ENCODE assay signal across 8 mouse cellular contexts in the genomic region with DNA sequence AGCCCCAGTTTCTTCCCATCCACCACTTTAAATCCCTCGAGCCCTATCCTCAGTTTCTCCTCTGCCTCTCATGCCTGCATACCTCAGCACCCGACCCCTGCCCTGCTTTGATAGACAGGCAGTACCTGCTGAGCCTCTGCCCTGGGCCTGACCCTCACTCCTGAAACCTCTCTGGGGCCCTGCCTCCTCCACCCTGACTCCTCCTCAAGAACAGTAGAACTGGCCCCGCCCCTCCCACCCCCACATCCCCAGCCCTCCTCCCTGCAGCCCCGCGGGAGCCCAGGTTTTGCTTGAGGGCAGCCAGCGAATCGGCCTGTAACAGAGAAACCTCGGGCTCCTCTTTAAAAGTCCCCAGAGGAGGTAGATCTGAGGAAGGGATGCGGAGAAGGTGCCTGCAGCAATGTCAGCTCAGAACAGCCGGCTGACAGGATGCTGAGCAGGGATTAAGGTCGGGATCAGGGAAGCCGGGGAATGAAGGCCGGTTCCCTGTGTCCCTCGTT. TPM values are rescaled to one million over a fixed set of nuclear protein-coding genes. Genes with fewer than 3 reads are reported as not detected.
DNase-seq lines count a peak whose midpoint lies in the region; ATAC-seq and TF ChIP-seq lines count a peak whose summit lies in the region.

No protein-coding gene starts in this region.

- H3K36me3 ChIP-seq in thymus, adult 2 months (ENCODE audit: control insufficient read depth, insufficient read depth, low read length): no peaks in the 10 kb centered on the region
- H3K36me3 ChIP-seq in hindbrain, embryonic 13.5 days: no peaks in the 10 kb centered on the region
- no peaks in the 10 kb centered on the region for H3K36me3 ChIP-seq in stomach, embryonic 16.5 days (ENCODE audit: control insufficient read depth, insufficient read depth, low read length)

- TF ChIP-seq POLR2A in thymus, adult 2 months (IDR thresholded peaks at IDR 0.05; ENCODE audit: control insufficient read depth, extremely low read depth, insufficient read depth, low read length, poor library complexity): no peak

- H3K9me3 ChIP-seq in hindbrain, embryonic 13.5 days: no peaks in the 10 kb centered on the region
- H3K9me3 ChIP-seq in stomach, embryonic 16.5 days (replicated peaks; ENCODE audit: control insufficient read depth, low read length): no peaks in the 10 kb centered on the region

- WGBS in thymus, adult 2 months: 46% methylated on average over 14 of the region's 14 CpGs
- WGBS in hindbrain, embryonic 13.5 days: 3% methylated on average over 14 of the region's 14 CpGs
- WGBS in stomach, embryonic 16.5 days: 8% methylated on average over 14 of the region's 14 CpGs

- TF ChIP-seq CTCF in thymus, adult 2 months (IDR thresholded peaks at IDR 0.05; ENCODE audit: borderline replicate concordance, control insufficient read depth, extremely low read depth, insufficient read depth, low read length, poor library complexity): no peak

- DNase-seq in thymus, postnatal 14 days: peak; percentile 25
- no peak for DNase-seq in thymus, adult 2 months
- peak; percentile 19 for DNase-seq in lung, postnatal 10 days
- no peak for DNase-seq in left cerebral cortex, postnatal 36 days (ENCODE audit: low spot score in 2 of 2)
- no peak for DNase-seq in adrenal gland, adult 18-20 months (ENCODE audit: low spot score in 2 of 2)
- no peak for DNase-seq in urinary bladder, adult 2 months (ENCODE audit: low spot score)

- 0 out of 2 replicates have a peak overlapping the region, but pooled peaks have one; percentile 43 for H3K9ac ChIP-seq in hindbrain, embryonic 13.5 days
- peak overlapping the region; percentile 55 for H3K9ac ChIP-seq in stomach, embryonic 16.5 days (ENCODE audit: low read length)

- no peaks in the 10 kb centered on the region for H3K27me3 ChIP-seq in thymus, adult 2 months (ENCODE audit: control insufficient read depth, insufficient read depth, low read length)
- H3K27me3 ChIP-seq in hindbrain, embryonic 13.5 days: peaks cover 32% of the 10 kb centered on the region
- no peaks in the 10 kb centered on the region for H3K27me3 ChIP-seq in stomach, embryonic 16.5 days (ENCODE audit: control insufficient read depth, insufficient read depth, low read length)

- intact Hi-C loops in left cerebral cortex, postnatal 36 days (cut with DNase I): no loop called here

- H3K4me1 ChIP-seq in thymus, adult 2 months (replicated peaks; ENCODE audit: control insufficient read depth, insufficient read depth, low read length): 0 out of 2 replicates have a peak, but pooled peaks cover 5% of the 10 kb centered on the region
- H3K4me1 ChIP-seq in hindbrain, embryonic 13.5 days (replicated peaks): peaks cover 25% of the 10 kb centered on the region
- peaks cover 14% of the 10 kb centered on the region for H3K4me1 ChIP-seq in stomach, embryonic 16.5 days (ENCODE audit: control insufficient read depth, insufficient read depth, low read length)

- no peak for ATAC-seq in hindbrain, embryonic 13.5 days (ENCODE audit: low FRiP score)
- ATAC-seq in stomach, embryonic 16.5 days (ENCODE audit: insufficient read depth, low FRiP score): peak; percentile 89

- H3K4me2 ChIP-seq in hindbrain, embryonic 13.5 days: peak overlapping the region; percentile 15
- peak overlapping the region; percentile 44 for H3K4me2 ChIP-seq in stomach, embryonic 16.5 days (ENCODE audit: low read depth, low read length)

- no peak overlapping the region for H3K4me3 ChIP-seq in thymus, adult 2 months (ENCODE audit: control insufficient read depth, insufficient read depth, low read length)
- H3K4me3 ChIP-seq in hindbrain, embryonic 13.5 days: no peak overlapping the region
- peak overlapping the region; percentile 27; the same call in 1 of the 2 replicates for H3K4me3 ChIP-seq in stomach, embryonic 16.5 days (replicated peaks; ENCODE audit: low read length)

- H3K27ac ChIP-seq in thymus, adult 2 months (ENCODE audit: control insufficient read depth, insufficient read depth, low read length): no peak overlapping the region
- no peak overlapping the region for H3K27ac ChIP-seq in hindbrain, embryonic 13.5 days
- peak overlapping the region; percentile 37 for H3K27ac ChIP-seq in stomach, embryonic 16.5 days (ENCODE audit: low read length)

RNA-seq across cellular contexts. Expression of a gene that starts 22.5 kb away (rescaled TPM):
- 194 and 212 TPM in 2 replicates for polyA plus RNA-seq in thymus, adult 2 months (2012; rRNA removed)
- 19.6 and 19.9 TPM in 2 replicates for polyA plus RNA-seq in hindbrain, embryonic 13.5 days (2015; fragmentation: Nextera tagmentation; extraction: Ambion mirVana)
- polyA plus RNA-seq in stomach, embryonic 16.5 days (2015; fragmentation: Nextera tagmentation; extraction: Ambion mirVana): 10.5 and 13.9 TPM in 2 replicates
- 10 to 100 TPM; 44.1 to 55.9 TPM for total RNA-seq in left cerebral cortex, postnatal 36 days (2021)
- total RNA-seq in adrenal gland, adult 18-20 months (2021): 10 to 100 TPM; 20.0 to 26.1 TPM
- polyA plus RNA-seq in urinary bladder, adult 2 months (2012; rRNA removed): 23.6 and 36.5 TPM in 2 replicates

Comparison
In these comparisons a context has a peak if more than half of its experiments do, and no peak if none do; other contexts are left out.
1. DNase-seq: peak in thymus, postnatal 14 days (single experiment) and lung, postnatal 10 days (single experiment); none in thymus, adult 2 months (single experiment), left cerebral cortex, postnatal 36 days (0 of 2), adrenal gland, adult 18-20 months (0 of 2) and urinary bladder, adult 2 months (single experiment).